Mouse (Mus musculus): ENCODE data around the gene Tns4. TPM values are rescaled to one million over a fixed set of nuclear protein-coding genes. Genes with fewer than 3 reads are reported as not detected.

Gene Tns4
- total and polyA plus RNA-seq, 3 experiments = 0.03 TPM; not detected in 2

DNA sequence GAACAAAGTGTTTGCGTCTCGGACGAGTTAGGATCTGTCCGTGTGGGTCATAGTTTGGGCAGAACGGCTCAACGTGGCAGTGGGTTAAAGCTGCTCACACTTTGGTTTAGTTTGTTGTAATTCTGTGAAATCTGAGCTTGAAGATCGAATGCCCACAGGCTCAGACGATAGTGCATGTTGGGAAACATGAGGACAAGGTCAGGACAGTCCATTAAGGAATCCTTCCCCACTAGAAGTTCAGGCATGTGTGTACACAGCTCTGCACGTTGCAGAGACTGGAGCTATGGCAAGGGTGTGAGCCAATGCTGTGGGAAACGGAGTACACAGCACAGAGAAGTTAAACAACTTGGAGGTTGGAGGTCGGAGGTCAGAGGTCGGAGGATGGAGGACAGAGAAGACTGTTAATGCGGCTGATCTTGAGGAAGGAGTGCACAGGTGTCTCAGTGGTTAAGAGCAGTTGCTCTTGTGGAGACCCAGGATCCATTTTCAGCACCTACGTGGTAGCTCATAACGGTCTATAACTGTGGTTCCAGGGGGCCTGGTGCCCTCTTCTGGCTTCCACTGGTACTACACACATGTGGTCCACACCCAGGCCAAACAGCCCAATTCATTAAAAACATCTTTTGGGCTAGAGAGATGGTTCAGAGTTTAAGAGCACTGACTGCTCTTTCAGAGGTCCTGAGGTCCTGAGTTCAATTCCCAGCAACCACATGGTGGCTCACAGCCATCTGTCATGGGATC, 21.4 kb upstream of the Tns4 start:
- DNase-seq (ENCODE audit: low read depth, low spot score) = peak; percentile 71
- H3K9ac ChIP-seq (ENCODE audit: control insufficient read depth, low read depth, low read length, poor library complexity, severe bottlenecking) = no peak overlapping the region
- no peak overlapping the region for H3K4me3 ChIP-seq (ENCODE audit: control insufficient read depth in 1 of 2, insufficient read depth in 1 of 2, low read depth in 2 of 2, low read length in 2 of 2)
- H3K4me1 ChIP-seq (ENCODE audit: control insufficient read depth in 1 of 2, insufficient read depth in 2 of 2, low read length in 2 of 2) = peaks cover 12 to 25% of the 10 kb centered on the region in 2 experiments
- H3K27ac ChIP-seq (ENCODE audit: control insufficient read depth, low read depth, low read length) = no peak overlapping the region
- H3K79me2 ChIP-seq (ENCODE audit: control insufficient read depth, insufficient read depth, low read length, poor library complexity) = no peaks in the 10 kb centered on the region
- TF ChIP-seq RAD21 (IDR thresholded peaks at IDR 0.05; ENCODE audit: low read depth, low read length) (peak; percentile 80), ZKSCAN1 (IDR thresholded peaks at IDR 0.05; ENCODE audit: low read depth, low read length) (no peak), MYB (IDR thresholded peaks at IDR 0.05; ENCODE audit: low read depth, low read length) (no peak), ETS1 (IDR thresholded peaks at IDR 0.05; ENCODE audit: low read depth, low read length) (no peak), NRF1 (IDR thresholded peaks at IDR 0.05; ENCODE audit: insufficient read depth, low read depth, low read length, poor library complexity, severe bottlenecking) (no peak), MXI1 (IDR thresholded peaks at IDR 0.05; ENCODE audit: low read depth, low read length) (no peak), JUND (IDR thresholded peaks at IDR 0.05; ENCODE audit: low read depth, low read length) (no peak), HCFC1 (IDR thresholded peaks at IDR 0.05; ENCODE audit: low read depth, low read length) (no peak), MAZ (IDR thresholded peaks at IDR 0.05; ENCODE audit: low read depth, low read length) (no peak), ZC3H11A (IDR thresholded peaks at IDR 0.05; ENCODE audit: low read depth, low read length) (peak; percentile 56), UBTF (IDR thresholded peaks at IDR 0.05; ENCODE audit: borderline replicate concordance, insufficient read depth, low read depth, low read length) (no peak), MAFK (IDR thresholded peaks at IDR 0.05; ENCODE audit: borderline replicate concordance, low read depth, low read length) (no peak), RCOR1 (IDR thresholded peaks at IDR 0.05; ENCODE audit: low read depth, low read length) (no peak), GABPA (IDR thresholded peaks at IDR 0.05; ENCODE audit: low read depth, low read length) (no peak), CTCF (IDR thresholded peaks at IDR 0.05 in 2 of 3, conservative IDR thresholded peaks at IDR 0.05 in 1 of 3; ENCODE audit: control insufficient read depth in 1 of 3, insufficient read depth in 1 of 3, low read depth in 2 of 3, low read length in 3 of 3, poor library complexity in 1 of 3, severe bottlenecking in 1 of 3) (peak; percentile 72 to 78 (median 74)), POLR2AphosphoS5 (IDR thresholded peaks at IDR 0.05; ENCODE audit: borderline replicate concordance, low read depth, low read length) (no peak), MYC (IDR thresholded peaks at IDR 0.05; ENCODE audit: low read depth, low read length) (no peak), EP300 (IDR thresholded peaks at IDR 0.05; ENCODE audit: low read depth in 1 of 2, low read length in 2 of 2) (no peak), TAL1 (IDR thresholded peaks at IDR 0.05; ENCODE audit: low read length) (no peak), ELF1 (IDR thresholded peaks at IDR 0.05; ENCODE audit: low read depth, low read length) (no peak), SMC3 (IDR thresholded peaks at IDR 0.05; ENCODE audit: low read depth, low read length) (peak; percentile 67), USF2 (IDR thresholded peaks at IDR 0.05; ENCODE audit: borderline replicate concordance in 1 of 2, insufficient read depth in 1 of 2, low read depth in 1 of 2, low read length in 2 of 2) (no peak), ZNF384 (IDR thresholded peaks at IDR 0.05; ENCODE audit: low read depth, low read length) (no peak), NELFE (IDR thresholded peaks at IDR 0.05; ENCODE audit: low read depth, low read length) (no peak), CHD2 (IDR thresholded peaks at IDR 0.05; ENCODE audit: low read length) (no peak)
- H3K9me3 ChIP-seq (replicated peaks; ENCODE audit: insufficient read depth, low read length) = no peaks in the 10 kb centered on the region
- peaks cover 0 to 20% of the 10 kb centered on the region in 2 experiments; a peak in 2 of 4 replicates for H3K36me3 ChIP-seq (ENCODE audit: control insufficient read depth in 1 of 2, insufficient read depth in 2 of 2, low read length in 2 of 2)
- no peaks in the 10 kb centered on the region for H3K27me3 ChIP-seq (ENCODE audit: control insufficient read depth in 1 of 2, insufficient read depth in 2 of 2, low read length in 2 of 2)
